Mouse (Mus musculus) liver, adult 2 months (tissue): ENCODE data around the gene Dpep2nb.

Source experiments
- CTCF ChIP-seq: fragments of 200-500 bp; IDR thresholded peaks from 2 replicates; pipeline ENCODE4 v1.5.1; 2011; ENCODE audit warnings: low read depth, low read length, control low read depth
- POLR2A ChIP-seq: fragments of 200-500 bp; IDR thresholded peaks from 2 replicates; pipeline ENCODE4 v1.6.1; 2011; ENCODE audit warnings: low read length, control low read depth; ENCODE audit not compliant: insufficient read depth; ENCODE audit errors: extremely low read depth

GRCm38 (mm10) chr8:106017130-106017529, 11.4 kb upstream of the Dpep2nb start:
- no peak for TF ChIP-seq POLR2A
- TF ChIP-seq CTCF, result no peak
